Mouse (Mus musculus) midbrain, embryonic 10.5 days (tissue): Measurements from ENCODE around the gene Pigh. TPM values are rescaled to one million over a fixed set of nuclear protein-coding genes. Genes with fewer than 3 reads are reported as not detected.

Experiments used
- DNase-seq: peaks from one replicate; pipeline ENCODE4 v3.0.0-alpha.2; 2017; ENCODE audit warnings: low spot score
- H3K27ac ChIP-seq: fragments of 300-500 bp; sonication (generic); replicated peaks from 2 replicates; pipeline ENCODE4 v1.5.1; 2016; ENCODE audit warnings: mild to moderate bottlenecking
- H3K27me3 ChIP-seq: fragments of 300-500 bp; sonication (generic); 2 replicates; pipeline ENCODE4 v1.6.1; 2016; ENCODE audit warnings: low read depth, mild to moderate bottlenecking; ENCODE audit not compliant: poor library complexity, severe bottlenecking
- H3K36me3 ChIP-seq: fragments of 300-500 bp; sonication (generic); 2 replicates; pipeline ENCODE4 v1.6.1; 2016; ENCODE audit warnings: mild to moderate bottlenecking, moderate library complexity
- H3K4me1 ChIP-seq: fragments of 300-500 bp; sonication (generic); 2 replicates; pipeline ENCODE4 v1.6.1; 2016
- H3K4me3 ChIP-seq: fragments of 300-500 bp; sonication (generic); 2 replicates; pipeline ENCODE4 v1.5.1; 2016; ENCODE audit warnings: mild to moderate bottlenecking, moderate library complexity
- H3K9me3 ChIP-seq: fragments of 300-500 bp; sonication (generic); replicated peaks from 2 replicates; pipeline ENCODE4 v1.6.1; 2016; ENCODE audit warnings: mild to moderate bottlenecking
- WGBS: fragments of 180-500 bp; shearing (Covaris S2); methylation state at CpG from one replicate; pipeline ENCODE4 v1.1.7; 2016; 5-methylcytosine and 5-hydroxymethylcytosine counted together
- polyA plus RNA-seq: library from polyadenylated mRNA; unstranded; fragments of >200 nt; fragmentation: Nextera tagmentation; extraction: Ambion mirVana; gene quantifications from 2 replicates; pipeline ENCODE4 v1.2.1, GENCODE M21; 2016

The Pigh gene
- polyA plus RNA-seq, 1 experiment from 2014 or later = 32.3 TPM

DNA sequence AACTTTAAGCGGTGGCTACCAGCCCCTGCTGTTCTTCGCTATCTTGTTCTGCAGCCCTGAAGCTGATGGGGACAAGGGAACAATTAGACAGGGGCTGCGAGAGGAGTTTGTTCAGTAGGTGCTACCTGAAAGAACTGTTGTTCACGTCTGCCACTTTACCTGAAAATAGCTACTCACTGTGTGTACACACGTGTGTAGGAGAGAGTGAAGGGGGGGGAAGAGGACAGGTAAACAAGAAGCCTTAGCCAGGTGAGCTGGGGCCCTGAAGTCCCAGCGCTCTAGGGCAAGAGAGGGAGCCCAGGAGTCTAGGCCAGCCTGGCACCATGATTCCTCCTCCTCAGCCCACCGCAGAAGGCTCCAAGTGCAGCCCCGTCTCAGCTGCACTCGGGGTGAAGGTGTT, 29.3 kb downstream of the Pigh start:
- WGBS = 91% methylated on average over 9 of the region's 9 CpGs
- no peaks in the 10 kb centered on the region for H3K27me3 ChIP-seq
- no peak overlapping the region for H3K27ac ChIP-seq

DNA sequence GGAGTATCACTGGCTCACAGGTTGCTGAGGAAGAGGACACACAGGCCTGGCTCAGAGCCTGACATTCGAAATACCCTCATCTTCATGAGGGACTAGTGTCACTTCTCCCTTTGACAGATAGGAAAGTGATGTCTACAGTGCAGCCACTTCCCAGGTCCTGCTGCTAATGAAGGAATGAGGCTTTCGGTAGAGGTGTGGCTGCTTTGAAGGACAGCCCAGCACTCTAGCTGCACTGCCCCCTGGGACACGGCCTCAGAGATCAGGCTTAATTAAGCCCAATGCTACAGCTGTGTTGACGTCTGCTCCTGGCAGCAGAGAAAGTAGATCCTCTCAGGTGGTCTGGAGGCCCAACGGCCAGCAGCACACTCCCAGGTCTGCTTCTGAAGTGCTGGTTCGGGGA, 29.9 kb downstream of the Pigh start:
- peaks cover 57% of the 10 kb centered on the region for H3K36me3 ChIP-seq
- H3K27me3 ChIP-seq = no peaks in the 10 kb centered on the region
- no peak for DNase-seq
- H3K4me1 ChIP-seq = no peaks in the 10 kb centered on the region
- WGBS = 85% methylated on average over 6 of the region's 6 CpGs
- H3K9me3 ChIP-seq = no peaks in the 10 kb centered on the region
- no peak overlapping the region for H3K27ac ChIP-seq
- H3K4me3 ChIP-seq = no peak overlapping the region

More for the DNA sequence above, 29.3 kb downstream of the Pigh start:
- Histone ChIP-seq H3K4me3 (no peak overlapping the region), H3K9me3 (no peaks in the 10 kb centered on the region), H3K4me1 (no peaks in the 10 kb centered on the region), H3K36me3 (peaks cover 57% of the 10 kb centered on the region)
- no peak for DNase-seq

DNA sequence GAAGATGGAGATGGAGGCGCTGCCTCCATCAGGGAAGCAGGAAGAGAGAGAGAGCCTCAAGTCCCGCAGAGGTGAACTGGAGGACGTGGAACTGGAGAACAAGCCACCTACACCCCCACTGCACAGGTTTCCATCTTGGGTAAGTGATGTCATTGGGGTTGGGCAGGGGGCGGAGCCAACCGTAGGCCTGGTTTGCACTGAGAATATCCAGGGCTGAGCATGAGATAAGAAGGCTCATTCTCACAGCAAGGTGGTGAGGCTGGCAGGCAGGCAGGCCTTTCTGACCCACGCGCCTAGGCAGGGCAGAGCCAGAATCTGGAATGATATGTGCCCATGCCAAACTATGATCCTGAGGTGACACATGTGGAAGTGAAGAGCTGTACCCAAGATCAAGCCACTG, 34.2 kb downstream of the Pigh start:
- Histone ChIP-seq H3K4me3 (no peak overlapping the region), H3K36me3 (peaks cover 55% of the 10 kb centered on the region), H3K4me1 (no peaks in the 10 kb centered on the region), H3K27me3 (no peaks in the 10 kb centered on the region), H3K9me3 (no peaks in the 10 kb centered on the region), H3K27ac (no peak overlapping the region)
- 93% methylated on average over 7 of the region's 7 CpGs for WGBS
- DNase-seq = no peak

DNA sequence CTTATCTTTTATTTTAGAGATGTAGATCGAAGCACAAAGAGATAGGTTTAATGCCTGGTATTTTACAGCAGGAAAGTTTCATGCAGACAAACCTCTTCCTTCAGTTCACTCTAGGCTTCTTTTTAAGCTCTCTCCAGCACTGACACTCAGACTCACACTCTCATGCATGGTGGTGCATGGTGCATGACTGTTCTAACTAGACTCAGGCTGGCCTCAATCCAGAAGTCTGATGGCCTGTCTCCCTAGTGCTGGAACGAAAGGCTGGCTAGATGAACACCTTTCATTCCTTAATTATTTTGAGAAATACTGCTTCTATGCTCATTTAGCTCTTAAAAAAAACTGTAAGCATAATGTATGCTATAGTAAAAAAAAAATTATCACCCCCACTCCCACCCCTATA, 37.4 kb downstream of the Pigh start:
- peaks cover 66% of the 10 kb centered on the region for H3K36me3 ChIP-seq

DNA sequence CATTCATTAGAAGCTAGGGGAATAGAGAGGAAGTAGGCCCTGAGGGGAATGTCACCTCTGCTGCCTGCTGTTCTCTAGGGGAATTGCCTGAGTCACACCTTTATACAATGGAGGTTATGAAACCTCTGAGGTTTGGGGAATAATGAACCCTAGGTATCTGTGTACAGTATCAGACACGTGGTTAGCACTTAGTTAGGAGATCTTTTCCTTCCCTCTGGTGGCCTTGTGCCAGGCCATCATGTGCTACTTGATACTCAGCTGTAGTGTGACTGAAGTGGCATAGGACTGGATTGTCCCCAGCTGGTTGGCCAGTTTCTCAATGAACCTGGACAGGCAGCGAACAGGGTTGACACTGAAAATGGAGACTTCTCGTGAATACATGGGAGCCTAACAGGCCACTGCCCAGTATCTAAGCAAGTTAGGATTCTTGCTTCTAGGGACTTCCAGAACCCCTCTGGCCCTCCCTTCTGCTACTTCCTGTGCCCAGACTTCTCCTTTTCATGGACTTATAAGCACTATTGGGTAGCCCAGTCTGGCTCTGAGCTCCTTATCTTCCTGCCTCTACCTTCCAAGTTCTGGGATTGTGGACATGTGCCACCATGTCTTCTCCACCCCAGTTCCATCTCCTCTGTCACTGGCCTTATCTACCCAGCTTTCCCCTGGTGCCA, 38.8 kb downstream of the Pigh start:
- Histone ChIP-seq H3K4me3 (no peak overlapping the region), H3K9me3 (no peaks in the 10 kb centered on the region), H3K27ac (no peak overlapping the region), H3K36me3 (peaks cover 68% of the 10 kb centered on the region), H3K4me1 (no peaks in the 10 kb centered on the region), H3K27me3 (no peaks in the 10 kb centered on the region)
- no peak for DNase-seq
- WGBS = 92% methylated on average over 3 of the region's 3 CpGs

More for the DNA sequence above, 37.4 kb downstream of the Pigh start:
- H3K27ac ChIP-seq = no peak overlapping the region
- no peak overlapping the region for H3K4me3 ChIP-seq
- no peak for DNase-seq
- H3K9me3 ChIP-seq = no peaks in the 10 kb centered on the region
- 92% methylated on average over 2 of the region's 2 CpGs for WGBS
- no peaks in the 10 kb centered on the region for H3K27me3 ChIP-seq
- H3K4me1 ChIP-seq = no peaks in the 10 kb centered on the region

DNA sequence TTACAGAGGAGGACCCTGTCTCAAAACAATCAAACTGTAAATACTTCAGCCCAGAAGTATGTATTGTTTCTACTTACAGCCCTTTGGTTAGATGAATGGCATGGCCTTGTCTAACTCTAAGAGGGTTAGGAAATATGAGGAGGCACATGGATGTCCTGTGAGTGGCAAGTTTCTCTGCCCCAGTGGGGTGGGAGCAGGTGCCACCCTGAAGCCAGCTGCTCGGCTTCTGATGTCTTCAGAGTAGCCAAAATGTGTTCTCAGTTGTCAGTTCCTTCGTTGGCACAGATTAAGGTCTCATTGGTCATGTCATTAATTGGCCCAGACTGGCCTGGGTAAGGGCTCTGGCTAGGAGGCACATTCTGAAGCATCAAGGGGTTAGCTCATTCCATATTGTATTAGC, 39.6 kb downstream of the Pigh start:
- Histone ChIP-seq H3K27me3 (no peaks in the 10 kb centered on the region), H3K36me3 (peaks cover 68% of the 10 kb centered on the region), H3K9me3 (no peaks in the 10 kb centered on the region), H3K4me3 (no peak overlapping the region), H3K4me1 (no peaks in the 10 kb centered on the region), H3K27ac (no peak overlapping the region)
- no peak for DNase-seq
- 81% methylated on average over 2 of the region's 2 CpGs for WGBS

DNA sequence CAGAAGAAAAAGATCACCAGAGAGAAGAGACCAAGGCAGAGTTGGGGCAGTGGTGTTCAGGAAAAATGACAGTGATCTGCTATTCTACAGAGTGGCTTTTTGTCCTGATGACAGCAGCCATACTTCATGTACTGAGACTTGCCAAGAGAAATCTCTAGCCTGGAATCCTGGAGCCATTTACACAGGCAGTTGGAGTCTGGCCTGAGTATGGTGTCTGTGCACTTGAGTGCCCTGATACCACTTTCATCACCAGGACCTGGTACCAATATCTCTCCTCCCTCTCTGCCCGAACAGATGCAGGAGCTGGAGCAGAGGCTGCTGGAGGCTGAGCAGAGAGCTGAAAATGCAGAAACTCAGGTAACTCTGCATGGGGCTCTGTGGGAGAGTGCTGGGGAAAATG, 40.6 kb downstream of the Pigh start:
- Histone ChIP-seq H3K36me3 (peaks cover 67% of the 10 kb centered on the region), H3K4me1 (no peaks in the 10 kb centered on the region), H3K27me3 (no peaks in the 10 kb centered on the region), H3K27ac (no peak overlapping the region), H3K9me3 (no peaks in the 10 kb centered on the region), H3K4me3 (no peak overlapping the region)
- 100% methylated on average over 1 of the region's 1 CpGs for WGBS
- no peak for DNase-seq

DNA sequence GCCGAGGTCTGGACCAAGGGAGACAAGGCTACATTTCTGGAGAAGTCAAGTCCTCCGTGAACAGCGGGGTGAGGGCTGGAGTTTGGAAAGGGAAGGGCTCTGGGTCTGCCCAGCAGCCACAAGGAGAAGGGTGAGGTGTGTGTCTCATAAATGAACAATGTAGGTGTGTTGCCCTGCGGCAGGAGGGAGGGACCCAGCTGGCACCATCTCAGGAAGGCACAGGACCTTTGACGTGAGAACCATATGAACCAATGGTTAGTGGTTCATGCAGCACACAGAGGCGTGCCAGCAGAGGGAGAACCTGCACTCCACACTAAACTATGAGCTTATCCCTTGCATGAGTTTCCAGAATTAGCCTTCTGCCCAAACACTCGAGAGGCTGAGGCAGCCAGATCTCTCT, 42.2 kb downstream of the Pigh start:
- Histone ChIP-seq H3K9me3 (no peaks in the 10 kb centered on the region), H3K27ac (no peak overlapping the region), H3K4me3 (no peak overlapping the region), H3K36me3 (peaks cover 69% of the 10 kb centered on the region), H3K4me1 (no peaks in the 10 kb centered on the region), H3K27me3 (no peaks in the 10 kb centered on the region)
- 90% methylated on average over 7 of the region's 7 CpGs for WGBS
- no peak for DNase-seq

DNA sequence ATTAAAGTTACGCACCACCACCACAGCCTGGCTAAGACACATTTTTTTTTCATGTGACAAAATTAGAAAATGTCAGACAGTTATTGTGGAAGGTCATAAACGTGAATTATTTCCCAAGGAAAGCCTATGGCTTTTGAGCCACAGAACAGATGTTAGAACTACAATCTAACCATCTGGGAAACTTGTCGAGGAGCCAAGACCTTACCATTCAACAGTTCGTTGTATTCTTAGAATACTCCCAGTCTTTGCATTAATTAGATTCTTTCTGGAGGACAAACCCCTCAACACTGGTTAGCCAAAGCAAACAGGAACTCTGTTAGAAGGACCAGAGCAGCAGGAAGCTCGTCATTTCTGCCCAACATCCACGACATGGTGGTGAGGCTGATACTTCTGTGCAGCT, 43.3 kb downstream of the Pigh start:
- Histone ChIP-seq H3K27ac (no peak overlapping the region), H3K4me1 (no peaks in the 10 kb centered on the region), H3K9me3 (no peaks in the 10 kb centered on the region), H3K27me3 (no peaks in the 10 kb centered on the region), H3K4me3 (no peak overlapping the region), H3K36me3 (peaks cover 78% of the 10 kb centered on the region)
- no peak for DNase-seq
- 85% methylated on average over 6 of the region's 6 CpGs for WGBS

DNA sequence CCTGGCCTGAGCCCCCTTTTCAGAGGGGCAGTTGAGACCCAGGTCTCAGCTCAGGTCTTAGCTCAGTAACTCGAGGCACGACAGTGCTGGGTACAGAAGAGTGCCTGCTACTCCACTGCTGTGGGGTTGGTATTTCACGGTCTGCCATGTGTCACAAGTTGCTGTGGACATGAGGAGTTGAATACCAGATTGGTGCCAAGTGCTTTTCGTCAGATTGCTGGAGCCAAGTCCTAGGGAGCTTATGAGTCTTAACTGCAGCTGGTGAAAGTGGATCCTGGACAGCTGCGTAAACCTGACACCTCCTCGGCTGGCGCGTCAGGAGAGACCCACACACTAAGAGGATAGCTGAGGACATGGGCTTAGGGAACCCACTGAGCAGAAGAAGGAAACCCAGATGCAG, 44.8 kb downstream of the Pigh start:
- Histone ChIP-seq H3K4me3 (no peak overlapping the region), H3K27ac (no peak overlapping the region), H3K36me3 (peaks cover 74% of the 10 kb centered on the region), H3K4me1 (no peaks in the 10 kb centered on the region), H3K27me3 (no peaks in the 10 kb centered on the region), H3K9me3 (no peaks in the 10 kb centered on the region)
- no peak for DNase-seq
- WGBS = 83% methylated on average over 8 of the region's 8 CpGs

DNA sequence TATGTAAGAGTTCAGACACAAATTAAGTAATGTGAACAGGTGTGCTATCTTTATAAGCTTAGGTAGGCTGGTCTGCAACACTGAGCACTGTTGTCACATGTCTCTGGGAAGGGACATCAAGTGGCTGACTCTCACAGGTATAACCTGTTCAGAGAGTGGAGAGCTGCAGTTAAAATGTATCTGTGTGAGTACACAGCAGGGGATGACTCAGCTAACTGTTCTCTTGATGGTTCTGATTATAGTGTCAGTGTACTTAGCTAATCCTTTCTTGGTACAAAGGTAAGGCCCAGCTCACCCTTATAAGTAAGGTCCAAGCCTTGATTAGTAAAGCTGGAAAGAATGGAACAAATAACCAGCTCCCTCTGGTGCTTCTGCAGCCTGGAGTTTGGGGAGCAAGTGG, 48.0 kb downstream of the Pigh start:
- H3K4me3 ChIP-seq = no peak overlapping the region
- H3K4me1 ChIP-seq = no peaks in the 10 kb centered on the region
- H3K36me3 ChIP-seq = peaks cover 55% of the 10 kb centered on the region

DNA sequence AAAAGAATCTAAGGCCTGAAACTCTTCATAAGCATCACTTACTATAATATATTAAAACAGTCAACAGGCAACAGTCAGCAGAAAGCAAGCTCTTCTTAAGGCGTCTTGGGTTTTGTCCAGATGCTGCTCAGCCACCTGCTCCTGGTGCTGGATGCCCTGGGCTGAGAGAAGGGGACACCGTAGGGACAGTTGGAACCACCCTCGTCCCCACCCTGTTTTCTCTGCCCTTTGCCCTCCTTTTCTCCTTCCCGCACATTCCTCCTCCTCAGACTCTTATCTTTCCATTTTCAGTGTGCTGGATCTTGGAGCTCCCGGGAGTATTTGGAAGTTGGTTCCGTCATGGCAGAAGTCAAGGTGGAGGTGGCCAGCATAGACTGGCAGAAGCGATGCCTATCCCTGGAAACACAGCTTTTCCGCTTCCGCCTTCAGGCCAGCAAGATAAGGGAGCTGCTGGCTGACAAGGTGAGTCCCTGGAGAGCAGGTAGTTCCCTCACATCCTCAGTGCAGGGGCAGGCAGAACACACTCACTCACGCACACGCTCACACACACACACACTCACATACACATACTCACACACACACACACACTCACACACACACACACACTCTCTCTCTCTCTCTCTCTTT, 49.1 kb downstream of the Pigh start:
- no peaks in the 10 kb centered on the region for H3K27me3 ChIP-seq
- H3K9me3 ChIP-seq = no peaks in the 10 kb centered on the region

More for the DNA sequence above, 48.0 kb downstream of the Pigh start:
- DNase-seq = no peak
- Histone ChIP-seq H3K27ac (no peak overlapping the region), H3K9me3 (no peaks in the 10 kb centered on the region), H3K27me3 (no peaks in the 10 kb centered on the region)

DNA sequence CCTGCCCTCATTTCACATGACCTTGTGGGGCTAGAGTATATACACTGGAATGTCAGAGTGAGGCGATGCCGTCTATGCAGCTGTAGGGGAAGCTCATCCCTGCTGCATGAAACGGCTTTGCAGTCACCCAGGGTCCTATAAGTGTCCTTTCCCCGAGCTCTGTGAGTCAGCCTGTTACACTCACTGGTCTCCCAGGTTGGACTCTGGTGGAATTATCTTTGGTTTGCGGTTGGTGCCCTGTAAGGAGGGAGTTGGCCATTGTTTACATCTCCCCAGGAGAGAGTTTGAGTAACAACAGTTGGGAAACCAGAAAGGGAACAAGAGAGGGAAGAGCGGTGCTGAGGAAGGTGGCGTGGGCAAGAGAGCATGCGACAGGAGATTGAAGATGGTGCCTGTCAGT, 49.7 kb downstream of the Pigh start:
- WGBS = 69% methylated on average over 8 of the region's 8 CpGs
- peaks cover 40% of the 10 kb centered on the region for H3K36me3 ChIP-seq

More for the DNA sequence above, 49.1 kb downstream of the Pigh start:
- Histone ChIP-seq H3K4me3 (no peak overlapping the region), H3K36me3 (peaks cover 46% of the 10 kb centered on the region), H3K27ac (no peak overlapping the region), H3K4me1 (peaks cover 4% of the 10 kb centered on the region)
- WGBS = 89% methylated on average over 11 of the region's 11 CpGs
- no peak for DNase-seq

More for the DNA sequence above, 49.7 kb downstream of the Pigh start:
- DNase-seq = no peak
- H3K9me3 ChIP-seq = no peaks in the 10 kb centered on the region
- no peak overlapping the region for H3K4me3 ChIP-seq
- no peak overlapping the region for H3K27ac ChIP-seq
- no peaks in the 10 kb centered on the region for H3K27me3 ChIP-seq
- H3K4me1 ChIP-seq = peaks cover 10% of the 10 kb centered on the region
